Mouse (Mus musculus) ES-Bruce4 (cell line): ENCODE data around the gene Sp1.
A peak's percentile ranks its signal among the peaks of the same experiment; 100 is the strongest.

Experiments used
- CTCF ChIP-seq: IDR thresholded peaks from one replicate; pipeline ENCODE4 v1.8.1; 2011; ENCODE audit warnings: low read depth, low read length
- POLR2A ChIP-seq: IDR thresholded peaks from one replicate; pipeline ENCODE4 v1.8.1; 2011; ENCODE audit warnings: low read length; ENCODE audit not compliant: insufficient read depth

GRCm38 (mm10) chr15:102461430-102462075 is 55.6 kb downstream of the Sp1 start:
- peak; percentile 39 for TF ChIP-seq CTCF
- TF ChIP-seq POLR2A: no peak
